Mouse (Mus musculus): ENCODE measurements around the gene Foxn4.

Gene Foxn4

GRCm38 (mm10) chr5:114279382-114280143 lies 6.0 kb upstream of the Foxn4 start:
- no peak for DNase-seq (ENCODE audit: low spot score in 2 of 2)

DNA sequence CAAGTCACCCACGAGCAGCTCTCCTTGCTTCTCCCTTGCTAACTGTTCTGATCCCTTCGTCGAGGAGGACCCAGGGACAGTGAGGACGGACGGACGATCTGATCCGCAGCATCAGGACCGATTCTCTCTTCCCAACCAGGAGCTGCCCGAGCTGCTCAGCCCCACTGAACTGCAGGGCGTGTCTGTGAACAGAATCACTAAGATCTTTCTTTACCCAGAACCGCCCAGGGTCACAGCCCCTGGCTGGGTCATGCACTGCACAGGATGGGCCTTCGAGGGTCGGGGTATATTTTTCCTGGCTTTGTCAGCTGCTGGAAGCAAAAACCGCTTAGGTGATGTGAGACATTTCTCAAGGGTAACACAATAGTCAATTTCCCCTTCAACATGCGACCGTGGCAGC lies 2.4 kb upstream of the Foxn4 start:
- no peak for DNase-seq (ENCODE audit: low spot score in 2 of 2)

GRCm38 (mm10) chr5:114275339-114275738 lies 1.7 kb upstream of the Foxn4 start:
- no peak for DNase-seq (ENCODE audit: low spot score in 2 of 2)

GRCm38 (mm10) chr5:114269984-114270383 lies 3.6 kb downstream of the Foxn4 start:
- DNase-seq (ENCODE audit: low spot score in 2 of 2) = no peak

DNA sequence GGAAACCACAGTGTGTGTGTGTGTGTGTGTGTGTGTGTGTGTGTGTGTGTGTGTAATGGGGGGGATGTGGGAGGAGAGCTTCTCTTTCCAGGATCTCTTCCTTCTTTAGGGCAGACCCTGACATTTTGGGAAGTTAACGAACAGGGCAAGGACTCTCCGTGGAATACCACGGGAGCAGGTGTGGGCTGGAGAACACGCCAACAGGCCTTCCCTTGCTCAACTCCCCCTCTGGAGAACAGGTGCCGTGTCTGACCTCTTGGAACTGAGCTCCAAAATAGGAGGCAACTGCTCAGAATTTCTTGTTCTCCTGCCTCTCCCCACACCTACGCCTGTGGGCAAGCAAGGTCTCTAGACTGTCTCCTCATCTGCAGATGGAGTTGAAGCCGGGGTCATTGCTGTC lies 4.1 kb downstream of the Foxn4 start:
- DNase-seq (ENCODE audit: low spot score in 2 of 2) = no peak

DNA sequence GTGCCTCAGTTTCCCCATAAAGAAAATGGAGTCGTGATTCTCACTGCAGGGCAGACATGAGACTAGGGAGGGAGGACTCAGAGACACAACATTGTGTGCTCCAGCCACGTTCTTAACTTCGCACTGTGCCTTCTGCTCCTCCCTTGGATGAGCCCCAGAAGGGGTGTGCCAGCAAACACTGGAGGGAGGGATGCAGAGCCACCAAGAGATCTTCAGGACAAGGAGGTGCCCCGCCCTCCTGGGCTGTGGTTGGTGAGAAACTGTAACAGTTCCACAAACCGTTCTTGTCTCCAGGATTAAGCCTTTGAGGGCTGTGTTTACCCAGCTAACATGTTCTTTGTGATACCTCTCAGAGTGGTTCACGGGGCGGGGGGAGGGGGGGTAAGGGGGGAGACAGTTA lies 5.0 kb downstream of the Foxn4 start:
- DNase-seq (ENCODE audit: low spot score in 2 of 2) = no peak

DNA sequence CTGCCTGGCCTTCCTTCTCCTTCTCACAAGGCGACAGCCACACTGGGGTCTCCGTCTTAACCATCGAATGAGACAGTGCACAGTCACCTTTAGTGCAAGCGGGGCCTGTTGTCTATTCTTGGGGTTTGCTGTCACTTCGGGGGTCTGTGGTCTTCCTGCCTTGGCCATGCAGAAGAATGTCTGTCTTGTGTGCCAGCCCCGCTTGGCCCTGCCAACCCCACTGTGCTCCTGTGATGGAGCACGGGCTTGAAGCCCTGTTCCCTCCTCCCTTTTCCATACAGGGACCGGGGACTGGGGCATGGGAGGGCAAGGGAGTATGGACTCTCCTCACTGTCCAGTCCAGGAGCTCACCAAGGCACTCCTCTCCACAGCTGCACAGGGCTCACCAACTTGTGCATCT lies 8.8 kb downstream of the Foxn4 start:
- DNase-seq (ENCODE audit: low spot score in 2 of 2) = no peak

- DNase-seq (ENCODE audit: low spot score in 2 of 2) = no peak
Observed at GRCm38 (mm10) chr5:114264030-114264459, 9.6 kb downstream of the Foxn4 start.

GRCm38 (mm10) chr5:114261494-114261893 lies 12.1 kb downstream of the Foxn4 start:
- DNase-seq (ENCODE audit: low spot score in 2 of 2) = no peak

- DNase-seq (ENCODE audit: low spot score in 2 of 2) = no peak
Observed at GRCm38 (mm10) chr5:114259495-114259894, 14.1 kb downstream of the Foxn4 start.

DNA sequence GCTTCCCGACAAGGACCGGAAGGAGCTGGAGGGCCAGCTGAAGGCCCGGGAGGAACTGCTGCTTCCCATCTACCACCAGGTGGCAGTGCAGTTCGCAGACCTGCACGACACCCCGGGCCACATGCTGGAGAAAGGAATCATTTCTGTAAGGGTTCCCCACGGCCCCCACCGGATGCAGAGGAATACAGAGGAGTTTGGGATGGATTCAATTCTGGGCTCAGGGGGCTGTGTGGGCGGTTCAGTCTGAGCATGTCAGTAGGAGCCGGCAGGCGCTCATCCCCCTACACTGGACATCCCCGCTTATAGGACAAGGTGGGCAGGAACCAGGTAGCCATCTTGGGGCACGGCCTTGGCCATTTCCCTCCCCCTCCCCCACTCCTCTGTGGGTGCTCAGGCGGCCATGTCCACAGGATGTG lies 25.4 kb downstream of the Foxn4 start:
- peak; percentile 31 to 73 for DNase-seq (ENCODE audit: low spot score in 2 of 2)

DNA sequence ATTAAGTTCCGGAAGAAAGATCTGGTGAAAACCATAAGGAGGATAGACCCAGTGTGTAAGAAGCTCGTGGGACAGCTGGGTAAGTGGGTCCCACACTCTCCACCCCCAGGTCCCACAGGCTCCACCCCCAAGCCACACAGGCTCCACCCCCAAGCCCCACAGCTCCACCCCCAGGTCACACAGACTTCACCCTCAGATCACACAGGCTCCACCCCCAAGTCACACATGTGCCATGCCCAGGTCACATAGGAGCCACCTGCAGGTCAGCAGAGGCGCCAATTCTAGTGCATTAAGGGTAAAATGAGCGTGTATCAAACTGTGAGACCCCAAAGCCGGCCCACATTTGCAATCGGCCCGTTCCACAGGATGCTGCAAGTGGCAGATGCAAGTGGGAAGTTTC lies 27.1 kb downstream of the Foxn4 start:
- DNase-seq (ENCODE audit: low spot score in 2 of 2) = no peak

- no peak for DNase-seq (ENCODE audit: low spot score in 2 of 2)
Observed at GRCm38 (mm10) chr5:114239737-114240136, 33.9 kb downstream of the Foxn4 start.

DNA sequence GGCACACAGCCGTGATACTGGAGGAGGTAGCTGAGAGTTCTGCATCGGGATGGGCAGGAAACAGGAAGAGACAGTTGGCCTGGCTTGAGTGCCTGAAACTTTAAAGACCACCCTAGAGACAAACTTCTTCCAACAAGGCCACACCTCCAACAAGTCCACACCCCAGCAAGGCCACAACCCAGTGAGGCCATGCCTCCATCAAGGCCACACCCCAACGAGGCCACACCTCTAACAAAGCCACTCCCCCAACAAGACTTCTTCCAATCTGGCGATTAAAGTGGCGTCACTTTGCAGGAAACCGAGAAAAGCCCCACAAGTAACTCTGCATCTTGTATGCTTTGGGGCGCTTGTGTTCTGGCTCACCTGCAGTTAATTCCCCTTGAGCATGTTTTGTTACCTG lies 34.7 kb downstream of the Foxn4 start:
- no peak for DNase-seq (ENCODE audit: low spot score in 2 of 2)

- DNase-seq (ENCODE audit: low spot score in 2 of 2) = no peak
Observed at GRCm38 (mm10) chr5:114228901-114229300, 44.7 kb downstream of the Foxn4 start.

GRCm38 (mm10) chr5:114226051-114226450 lies 47.6 kb downstream of the Foxn4 start:
- no peak for DNase-seq (ENCODE audit: low spot score in 2 of 2)

GRCm38 (mm10) chr5:114218771-114219170 lies 54.8 kb downstream of the Foxn4 start:
- no peak for DNase-seq (ENCODE audit: low spot score in 2 of 2)

- peak; percentile 67 to 90 for DNase-seq (ENCODE audit: low spot score in 2 of 2)
Observed at GRCm38 (mm10) chr5:114213183-114213582, 60.4 kb downstream of the Foxn4 start.

DNA sequence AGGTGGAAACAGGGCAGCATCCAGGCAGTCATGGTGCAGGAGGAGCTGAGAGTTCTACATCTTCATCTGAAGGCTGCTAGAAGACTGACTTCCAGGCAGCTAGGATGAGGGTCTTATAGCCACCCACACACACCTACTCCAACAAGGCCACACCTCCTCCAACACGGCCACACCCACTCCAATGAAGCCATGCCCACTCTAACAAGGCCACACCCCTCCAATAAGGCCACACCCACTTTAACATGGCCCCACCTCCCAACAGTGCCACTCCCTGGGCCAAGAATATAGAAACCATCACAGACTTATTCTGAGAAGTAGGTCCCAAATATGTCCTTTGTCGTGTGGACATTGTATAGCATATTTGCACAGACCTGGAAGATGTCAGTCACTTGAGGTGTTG lies 67.4 kb downstream of the Foxn4 start:
- DNase-seq (ENCODE audit: low spot score in 2 of 2) = no peak
